Mouse (Mus musculus): ENCODE data around the gene Txndc15. TPM values are rescaled to one million over a fixed set of nuclear protein-coding genes. Genes with fewer than 3 reads are reported as not detected.
A peak's percentile ranks its signal among the peaks of the same experiment; 100 is the strongest.
"Not testable (repeated sequence)": the region's sequence is repeated elsewhere in the genome, so short reads cannot be mapped to it uniquely, and the experiment has no call there.

Txndc15 gene
- polyA plus RNA-seq, 1 experiment from 2014 or later: 91.7 TPM

GRCm38 (mm10) chr13:55692535-55693242 is 21.8 kb upstream of the Txndc15 start, which contains the start of gene B230219D22Rik:
B230219D22Rik (plus strand) TSS chr13:55693124.
- Histone ChIP-seq H3K9ac (ENCODE audit: low read length) (peak within 1 kb of the TSS; percentile 100), H3K36me3 (ENCODE audit: control insufficient read depth, insufficient read depth, low read length) (no peaks in the 10 kb centered on the region), H3K4me3 (ENCODE audit: low read depth, low read length) (peak within 1 kb of the TSS; percentile 86), H3K9me3 (ENCODE audit: control insufficient read depth, low read length) (no peaks in the 10 kb centered on the region), H3K4me2 (ENCODE audit: low read depth, severe bottlenecking) (peak within 1 kb of the TSS; percentile 60), H3K27me3 (ENCODE audit: control insufficient read depth, insufficient read depth, low read length) (no peaks in the 10 kb centered on the region), H3K27ac (replicated peaks; ENCODE audit: low read depth, low read length) (peak within 1 kb of the TSS; percentile 97), H3K4me1 (ENCODE audit: control insufficient read depth, insufficient read depth, low read length) (peaks cover 10% of the 10 kb centered on the region)
- ATAC-seq (ENCODE audit: insufficient number of reproducible peaks, low FRiP score, low TSS enrichment, low read depth) (peak; percentile 85), DNase-seq (ENCODE audit: low spot score) (peak; percentile 93)
- WGBS: 3% methylated on average over 45 of the region's 51 CpGs

GRCm38 (mm10) chr13:55693243-55693721 is 21.2 kb upstream of the Txndc15 start:
- H3K4me2 ChIP-seq (ENCODE audit: low read depth, severe bottlenecking): peak overlapping the region; percentile 60
- WGBS: under 1% methylated on average over 60 of the region's 70 CpGs
- peak; percentile 54 for DNase-seq (ENCODE audit: low spot score)
- peak; percentile 68 for ATAC-seq (ENCODE audit: insufficient number of reproducible peaks, low FRiP score, low TSS enrichment, low read depth)
- peak overlapping the region; percentile 86 for H3K4me3 ChIP-seq (ENCODE audit: low read depth, low read length)
- H3K9me3 ChIP-seq (ENCODE audit: control insufficient read depth, low read length): no peaks in the 10 kb centered on the region
- no peaks in the 10 kb centered on the region for H3K27me3 ChIP-seq (ENCODE audit: control insufficient read depth, insufficient read depth, low read length)
- H3K4me1 ChIP-seq (ENCODE audit: control insufficient read depth, insufficient read depth, low read length): peaks cover 5% of the 10 kb centered on the region
- H3K9ac ChIP-seq (ENCODE audit: low read length): peak overlapping the region; percentile 100
- no peaks in the 10 kb centered on the region for H3K36me3 ChIP-seq (ENCODE audit: control insufficient read depth, insufficient read depth, low read length)
- H3K27ac ChIP-seq (replicated peaks; ENCODE audit: low read depth, low read length): peak overlapping the region; percentile 97

GRCm38 (mm10) chr13:55694110-55694509 is 20.3 kb upstream of the Txndc15 start:
- Histone ChIP-seq H3K9me3 (ENCODE audit: control insufficient read depth, low read length) (no peaks in the 10 kb centered on the region), H3K27me3 (ENCODE audit: control insufficient read depth, insufficient read depth, low read length) (no peaks in the 10 kb centered on the region), H3K36me3 (ENCODE audit: control insufficient read depth, insufficient read depth, low read length) (peaks cover 4% of the 10 kb centered on the region; the same call in 1 of the 2 replicates), H3K4me1 (ENCODE audit: control insufficient read depth, insufficient read depth, low read length) (peaks cover 5% of the 10 kb centered on the region), H3K9ac (ENCODE audit: low read length) (peak overlapping the region; percentile 100), H3K4me3 (ENCODE audit: low read depth, low read length) (peak overlapping the region; percentile 86), H3K4me2 (ENCODE audit: low read depth, severe bottlenecking) (peak overlapping the region; percentile 60), H3K27ac (replicated peaks; ENCODE audit: low read depth, low read length) (no peak overlapping the region)
- ATAC-seq (ENCODE audit: insufficient number of reproducible peaks, low FRiP score, low TSS enrichment, low read depth): no peak
- DNase-seq (ENCODE audit: low spot score): no peak
- WGBS: 11% methylated on average over 8 of the region's 8 CpGs

GRCm38 (mm10) chr13:55695989-55696388 is 18.5 kb upstream of the Txndc15 start:
- H3K27me3 ChIP-seq (ENCODE audit: control insufficient read depth, insufficient read depth, low read length); H3K4me1 ChIP-seq (ENCODE audit: control insufficient read depth, insufficient read depth, low read length); H3K9ac ChIP-seq (ENCODE audit: low read length); ATAC-seq (ENCODE audit: insufficient number of reproducible peaks, low FRiP score, low TSS enrichment, low read depth); H3K4me2 ChIP-seq (ENCODE audit: low read depth, severe bottlenecking); H3K4me3 ChIP-seq (ENCODE audit: low read depth, low read length); DNase-seq (ENCODE audit: low spot score); H3K27ac ChIP-seq (replicated peaks; ENCODE audit: low read depth, low read length); H3K9me3 ChIP-seq (ENCODE audit: control insufficient read depth, low read length): not testable (repeated sequence)
- no CpG with 5 or more reads among the region's 3 CpGs for WGBS
- peaks cover 12% of the 10 kb centered on the region for H3K36me3 ChIP-seq (ENCODE audit: control insufficient read depth, insufficient read depth, low read length)

- Histone ChIP-seq H3K4me3 (ENCODE audit: low read depth, low read length) (no peak overlapping the region), H3K4me1 (ENCODE audit: control insufficient read depth, insufficient read depth, low read length) (0 out of 2 replicates have a peak, but pooled peaks cover under 1% of the 10 kb centered on the region), H3K27ac (replicated peaks; ENCODE audit: low read depth, low read length) (no peak overlapping the region), H3K4me2 (ENCODE audit: low read depth, severe bottlenecking) (no peak overlapping the region), H3K36me3 (ENCODE audit: control insufficient read depth, insufficient read depth, low read length) (peaks cover 19% of the 10 kb centered on the region), H3K27me3 (ENCODE audit: control insufficient read depth, insufficient read depth, low read length) (no peaks in the 10 kb centered on the region), H3K9ac (ENCODE audit: low read length) (no peak overlapping the region), H3K9me3 (ENCODE audit: control insufficient read depth, low read length) (no peaks in the 10 kb centered on the region)
- no peak for ATAC-seq (ENCODE audit: insufficient number of reproducible peaks, low FRiP score, low TSS enrichment, low read depth)
- DNase-seq (ENCODE audit: low spot score): no peak
- 88% methylated on average over 4 of the region's 4 CpGs for WGBS
These were observed 10.1 kb upstream of the Txndc15 start for GRCm38 (mm10) chr13:55704301-55704700.

GRCm38 (mm10) chr13:55712846-55713245 is 1.6 kb upstream of the Txndc15 start:
- no peak for DNase-seq (ENCODE audit: low spot score)
- Histone ChIP-seq H3K4me1 (ENCODE audit: control insufficient read depth, insufficient read depth, low read length) (0 out of 2 replicates have a peak, but pooled peaks cover 6% of the 10 kb centered on the region), H3K27ac (replicated peaks; ENCODE audit: low read depth, low read length) (no peak overlapping the region), H3K4me3 (ENCODE audit: low read depth, low read length) (no peak overlapping the region), H3K9me3 (ENCODE audit: control insufficient read depth, low read length) (no peaks in the 10 kb centered on the region), H3K36me3 (ENCODE audit: control insufficient read depth, insufficient read depth, low read length) (no peaks in the 10 kb centered on the region), H3K4me2 (ENCODE audit: low read depth, severe bottlenecking) (no peak overlapping the region), H3K9ac (ENCODE audit: low read length) (no peak overlapping the region), H3K27me3 (ENCODE audit: control insufficient read depth, insufficient read depth, low read length) (no peaks in the 10 kb centered on the region)
- WGBS: 89% methylated on average over 3 of the region's 3 CpGs
- no peak for ATAC-seq (ENCODE audit: insufficient number of reproducible peaks, low FRiP score, low TSS enrichment, low read depth)

GRCm38 (mm10) chr13:55715167-55715512 is 690 bp downstream of the Txndc15 start:
- no peaks in the 10 kb centered on the region for H3K27me3 ChIP-seq (ENCODE audit: control insufficient read depth, insufficient read depth, low read length)
- H3K9me3 ChIP-seq (ENCODE audit: control insufficient read depth, low read length): no peaks in the 10 kb centered on the region
- DNase-seq (ENCODE audit: low spot score) (no peak), ATAC-seq (ENCODE audit: insufficient number of reproducible peaks, low FRiP score, low TSS enrichment, low read depth) (peak; percentile 8; the same call in 1 of the 2 replicates)
- H3K4me2 ChIP-seq (ENCODE audit: low read depth, severe bottlenecking): peak overlapping the region; percentile 57
- peak overlapping the region; percentile 94 for H3K9ac ChIP-seq (ENCODE audit: low read length)
- H3K27ac ChIP-seq (replicated peaks; ENCODE audit: low read depth, low read length): no peak overlapping the region
- H3K4me3 ChIP-seq (ENCODE audit: low read depth, low read length): peak overlapping the region; percentile 84
- H3K4me1 ChIP-seq (ENCODE audit: control insufficient read depth, insufficient read depth, low read length): 0 out of 2 replicates have a peak, but pooled peaks cover 3% of the 10 kb centered on the region
- 8% methylated on average over 5 of the region's 5 CpGs for WGBS
- H3K36me3 ChIP-seq (ENCODE audit: control insufficient read depth, insufficient read depth, low read length): peaks cover 3% of the 10 kb centered on the region; the same call in 1 of the 2 replicates

GRCm38 (mm10) chr13:55715908-55716510 is 1.6 kb downstream of the Txndc15 start:
- peaks cover 7% of the 10 kb centered on the region for H3K36me3 ChIP-seq (ENCODE audit: control insufficient read depth, insufficient read depth, low read length)
- no peaks in the 10 kb centered on the region for H3K27me3 ChIP-seq (ENCODE audit: control insufficient read depth, insufficient read depth, low read length)
- H3K4me1 ChIP-seq (ENCODE audit: control insufficient read depth, insufficient read depth, low read length): 0 out of 2 replicates have a peak, but pooled peaks cover 3% of the 10 kb centered on the region
- DNase-seq (ENCODE audit: low spot score) (no peak), ATAC-seq (ENCODE audit: insufficient number of reproducible peaks, low FRiP score, low TSS enrichment, low read depth) (no peak)
- WGBS: 77% methylated on average over 7 of the region's 7 CpGs
- H3K4me2 ChIP-seq (ENCODE audit: low read depth, severe bottlenecking): peak overlapping the region; percentile 57; the same call in 1 of the 2 replicates
- no peak overlapping the region for H3K9ac ChIP-seq (ENCODE audit: low read length)
- no peak overlapping the region for H3K4me3 ChIP-seq (ENCODE audit: low read depth, low read length)
- no peaks in the 10 kb centered on the region for H3K9me3 ChIP-seq (ENCODE audit: control insufficient read depth, low read length)
- H3K27ac ChIP-seq (replicated peaks; ENCODE audit: low read depth, low read length): no peak overlapping the region

Data from limb, embryonic 11.5 days (tissue).